Mouse (Mus musculus) heart, embryonic 10.5 days (tissue): ENCODE data around the gene Gpd1l. TPM values are rescaled to one million over a fixed set of nuclear protein-coding genes. Genes with fewer than 3 reads are reported as not detected.

Experiments
- DNase-seq: peaks from one replicate; pipeline ENCODE4 v3.0.0-alpha.2; 2017; ENCODE audit warnings: low spot score
- H3K27ac ChIP-seq: fragments of 300-500 bp; sonication (generic); 2 replicates; pipeline ENCODE4 v1.5.1; 2016; ENCODE audit warnings: mild to moderate bottlenecking
- H3K27me3 ChIP-seq: fragments of 300-500 bp; sonication (generic); 2 replicates; pipeline ENCODE4 v1.6.1; 2016; ENCODE audit warnings: mild to moderate bottlenecking; ENCODE audit not compliant: poor library complexity, insufficient read depth, severe bottlenecking
- H3K36me3 ChIP-seq: fragments of 300-500 bp; sonication (generic); 2 replicates; pipeline ENCODE4 v1.6.1; 2016; ENCODE audit warnings: mild to moderate bottlenecking, moderate library complexity
- H3K4me1 ChIP-seq: fragments of 300-500 bp; sonication (generic); 2 replicates; pipeline ENCODE4 v1.6.1; 2016; ENCODE audit warnings: mild to moderate bottlenecking
- H3K4me3 ChIP-seq: fragments of 300-500 bp; sonication (generic); 2 replicates; pipeline ENCODE4 v1.5.1; 2016; ENCODE audit warnings: mild to moderate bottlenecking, moderate library complexity
- H3K9me3 ChIP-seq: fragments of 300-500 bp; sonication (generic); 2 replicates; pipeline ENCODE4 v1.6.1; 2016; ENCODE audit warnings: mild to moderate bottlenecking, moderate library complexity
- WGBS: fragments of 180-500 bp; shearing (Covaris S2); methylation state at CpG from one replicate; pipeline ENCODE4 v1.1.7; 2016; 5-methylcytosine and 5-hydroxymethylcytosine counted together
- polyA plus RNA-seq: library from polyadenylated mRNA; unstranded; fragments of >200 nt; fragmentation: Nextera tagmentation; extraction: Ambion mirVana; gene quantifications from 2 replicates; pipeline ENCODE4 v1.2.1, GENCODE M21; 2016

Gene Gpd1l
- polyA plus RNA-seq, 1 experiment from 2014 or later, result 18.7 TPM

- 92% methylated on average over 2 of the region's 2 CpGs for WGBS
- H3K27ac ChIP-seq, result peak overlapping the region; percentile 67; the same call in 1 of the 2 replicates
- DNase-seq, result no peak
Measured at GRCm38 (mm10) chr9:114921352-114922081, 12.3 kb downstream of the Gpd1l start.

GRCm38 (mm10) chr9:114920569-114920968 lies 13.2 kb downstream of the Gpd1l start:
- H3K36me3 ChIP-seq, result peaks cover 18% of the 10 kb centered on the region
- peak overlapping the region; percentile 67; the same call in 1 of the 2 replicates for H3K27ac ChIP-seq
- no peaks in the 10 kb centered on the region for H3K9me3 ChIP-seq
- peaks cover 46% of the 10 kb centered on the region for H3K4me1 ChIP-seq
- no peaks in the 10 kb centered on the region for H3K27me3 ChIP-seq
- no peak overlapping the region for H3K4me3 ChIP-seq
- 76% methylated on average over 9 of the region's 9 CpGs for WGBS
- DNase-seq, result no peak

More at GRCm38 (mm10) chr9:114921352-114922081, 12.3 kb downstream of the Gpd1l start:
- peaks cover 50% of the 10 kb centered on the region for H3K4me1 ChIP-seq
- H3K27me3 ChIP-seq, result no peaks in the 10 kb centered on the region
- no peaks in the 10 kb centered on the region for H3K9me3 ChIP-seq
- peaks cover 15% of the 10 kb centered on the region for H3K36me3 ChIP-seq
- no peak overlapping the region for H3K4me3 ChIP-seq

- Histone ChIP-seq H3K4me1 (peaks cover 14% of the 10 kb centered on the region), H3K27me3 (no peaks in the 10 kb centered on the region), H3K9me3 (no peaks in the 10 kb centered on the region), H3K4me3 (no peak overlapping the region), H3K27ac (no peak overlapping the region), H3K36me3 (peaks cover 36% of the 10 kb centered on the region)
- no peak for DNase-seq
- 61% methylated on average over 18 of the region's 18 CpGs for WGBS
Measured at GRCm38 (mm10) chr9:114912680-114913649, 20.8 kb downstream of the Gpd1l start.

GRCm38 (mm10) chr9:114907509-114907908 lies 26.3 kb downstream of the Gpd1l start:
- H3K36me3 ChIP-seq, result peaks cover 27% of the 10 kb centered on the region
- no peak overlapping the region for H3K27ac ChIP-seq
- no peaks in the 10 kb centered on the region for H3K27me3 ChIP-seq
- 62% methylated on average over 7 of the region's 7 CpGs for WGBS
- H3K9me3 ChIP-seq, result no peaks in the 10 kb centered on the region
- peaks cover 8% of the 10 kb centered on the region for H3K4me1 ChIP-seq
- no peak overlapping the region for H3K4me3 ChIP-seq
- no peak for DNase-seq

GRCm38 (mm10) chr9:114895919-114896318 lies 37.9 kb downstream of the Gpd1l start:
- 76% methylated on average over 4 of the region's 4 CpGs for WGBS

GRCm38 (mm10) chr9:114892974-114893373 lies 40.8 kb downstream of the Gpd1l start:
- no peaks in the 10 kb centered on the region for H3K9me3 ChIP-seq
- no peak overlapping the region for H3K27ac ChIP-seq
- no peaks in the 10 kb centered on the region; the same call in 1 of the 2 replicates for H3K4me1 ChIP-seq
- no peak overlapping the region for H3K4me3 ChIP-seq
- H3K36me3 ChIP-seq, result no peaks in the 10 kb centered on the region
- no peak for DNase-seq
- no peaks in the 10 kb centered on the region for H3K27me3 ChIP-seq
- WGBS, result 87% methylated on average over 11 of the region's 11 CpGs

More at GRCm38 (mm10) chr9:114895919-114896318, 37.9 kb downstream of the Gpd1l start:
- DNase-seq, result no peak
- Histone ChIP-seq H3K27ac (no peak overlapping the region), H3K4me3 (no peak overlapping the region), H3K9me3 (no peaks in the 10 kb centered on the region), H3K36me3 (no peaks in the 10 kb centered on the region), H3K4me1 (no peaks in the 10 kb centered on the region; the same call in 1 of the 2 replicates), H3K27me3 (no peaks in the 10 kb centered on the region)

- Histone ChIP-seq H3K36me3 (no peaks in the 10 kb centered on the region), H3K4me3 (no peak overlapping the region), H3K27ac (no peak overlapping the region), H3K9me3 (no peaks in the 10 kb centered on the region), H3K4me1 (no peaks in the 10 kb centered on the region; the same call in 1 of the 2 replicates), H3K27me3 (no peaks in the 10 kb centered on the region)
- WGBS, result 64% methylated on average over 7 of the region's 7 CpGs
- DNase-seq, result no peak
Measured at GRCm38 (mm10) chr9:114890377-114890776, 43.4 kb downstream of the Gpd1l start.

- H3K36me3 ChIP-seq, result no peaks in the 10 kb centered on the region
- no peaks in the 10 kb centered on the region for H3K27me3 ChIP-seq
- no peak overlapping the region for H3K4me3 ChIP-seq
- DNase-seq, result no peak
- no peaks in the 10 kb centered on the region for H3K9me3 ChIP-seq
- 79% methylated on average over 5 of the region's 5 CpGs for WGBS
- no peak overlapping the region for H3K27ac ChIP-seq
- no peaks in the 10 kb centered on the region; the same call in 1 of the 2 replicates for H3K4me1 ChIP-seq
Measured at GRCm38 (mm10) chr9:114888856-114889407, 44.9 kb downstream of the Gpd1l start.

- Histone ChIP-seq H3K27ac (no peak overlapping the region), H3K4me3 (no peak overlapping the region), H3K4me1 (no peaks in the 10 kb centered on the region; the same call in 1 of the 2 replicates), H3K9me3 (no peaks in the 10 kb centered on the region), H3K36me3 (no peaks in the 10 kb centered on the region), H3K27me3 (no peaks in the 10 kb centered on the region)
- DNase-seq, result no peak
- WGBS, result 92% methylated on average over 3 of the region's 3 CpGs
Measured at GRCm38 (mm10) chr9:114887699-114888098, 46.1 kb downstream of the Gpd1l start.

GRCm38 (mm10) chr9:114885991-114886662 lies 47.7 kb downstream of the Gpd1l start:
- Histone ChIP-seq H3K9me3 (no peaks in the 10 kb centered on the region), H3K27ac (no peak overlapping the region), H3K36me3 (no peaks in the 10 kb centered on the region), H3K27me3 (no peaks in the 10 kb centered on the region), H3K4me1 (no peaks in the 10 kb centered on the region; the same call in 1 of the 2 replicates), H3K4me3 (no peak overlapping the region)
- DNase-seq, result no peak
- WGBS, result 27% methylated on average over 8 of the region's 8 CpGs

GRCm38 (mm10) chr9:114885564-114885963 lies 48.2 kb downstream of the Gpd1l start:
- Histone ChIP-seq H3K27ac (no peak overlapping the region), H3K4me1 (no peaks in the 10 kb centered on the region), H3K27me3 (no peaks in the 10 kb centered on the region), H3K9me3 (no peaks in the 10 kb centered on the region), H3K36me3 (no peaks in the 10 kb centered on the region), H3K4me3 (no peak overlapping the region)
- DNase-seq, result no peak
- 80% methylated on average over 4 of the region's 4 CpGs for WGBS

- Histone ChIP-seq H3K27me3 (no peaks in the 10 kb centered on the region), H3K27ac (no peak overlapping the region), H3K4me3 (no peak overlapping the region), H3K9me3 (no peaks in the 10 kb centered on the region), H3K4me1 (no peaks in the 10 kb centered on the region), H3K36me3 (no peaks in the 10 kb centered on the region)
- 77% methylated on average over 2 of the region's 2 CpGs for WGBS
- DNase-seq, result no peak
Measured at GRCm38 (mm10) chr9:114881977-114882376, 51.8 kb downstream of the Gpd1l start.
